Mouse (Mus musculus) layer of hippocampus, adult 8-10 months (tissue): ENCODE measurements at regions not wholly inside any gene's neighbourhood (a gene's known extent, or its start where the extent isn't known, plus 50 kb on each side); places are given as distances from the start of the nearest gene placed in this dataset.

Experiments used
- DNase-seq, 2 experiments: peaks; one replicate each; pipeline ENCODE4 v3.0.0; 2022; ENCODE audit warnings: low spot score in 2 of 2

DNA sequence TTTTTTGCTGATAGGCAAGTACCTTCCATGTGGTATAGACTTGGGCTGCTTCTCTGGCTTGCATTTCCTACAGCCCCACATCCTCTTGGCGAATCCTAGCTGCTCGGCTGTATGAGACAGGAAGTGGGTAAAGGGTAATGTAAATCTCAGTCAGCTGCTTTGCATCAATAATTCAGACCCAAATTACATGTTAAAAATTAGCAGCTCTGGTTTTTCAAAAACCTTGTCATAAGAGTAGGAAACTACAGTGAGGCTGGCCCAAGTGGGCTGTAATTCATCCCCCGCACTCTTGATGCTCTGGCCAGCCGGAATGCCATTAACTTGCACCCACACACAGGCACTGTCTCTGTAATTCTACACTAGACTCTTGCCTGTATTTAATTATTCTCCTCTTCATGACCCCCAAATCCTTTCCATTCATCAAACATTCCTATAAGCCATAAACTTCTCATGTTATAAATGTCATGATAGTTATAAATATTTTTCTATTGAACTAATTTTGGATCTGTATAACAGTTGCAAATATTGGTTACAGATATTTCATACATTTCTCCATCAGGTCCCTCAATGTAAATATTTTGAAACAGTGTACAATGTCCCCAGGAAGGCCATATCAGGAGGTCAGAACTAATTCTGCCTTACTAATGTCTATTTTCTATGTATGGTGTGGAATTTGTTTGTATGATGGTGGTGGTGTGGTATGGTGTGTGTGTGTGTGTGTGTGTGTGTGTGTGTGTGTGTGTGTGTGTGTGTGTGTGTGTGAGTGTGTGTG is 261.0 kb upstream of the Cxadr start:
- no peak for DNase-seq

DNA sequence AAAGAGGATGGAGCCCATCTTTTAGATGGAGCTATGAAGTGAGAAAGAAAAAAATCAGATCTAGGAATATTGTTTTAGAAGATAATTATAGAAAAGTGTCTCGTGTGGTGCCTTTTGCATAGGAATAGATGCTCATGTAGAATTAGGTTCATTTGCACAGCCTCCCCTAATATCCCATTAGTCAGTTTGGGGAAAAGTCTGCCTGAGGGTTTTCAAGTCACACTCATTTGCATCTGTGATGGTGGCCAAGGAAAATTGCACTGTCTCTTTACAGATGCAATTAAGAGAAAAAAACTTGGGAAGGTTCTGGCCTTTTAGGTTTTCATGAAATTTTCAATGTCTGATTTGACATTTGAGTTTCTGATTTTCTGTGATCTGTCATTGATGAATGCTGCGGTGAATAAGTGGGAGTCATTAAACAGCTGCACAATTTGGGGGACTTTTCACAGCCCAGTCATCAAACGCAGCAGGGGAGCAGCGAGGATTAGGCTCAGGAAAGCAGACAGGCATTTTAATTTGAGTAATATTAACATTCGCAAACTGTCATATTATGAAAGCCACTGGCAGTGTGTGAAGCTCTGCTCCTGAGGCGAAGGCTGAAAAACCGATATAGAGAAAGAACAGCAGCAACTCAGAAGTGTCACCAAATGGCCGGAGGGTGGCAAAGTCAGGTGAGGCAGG is 281.5 kb upstream of the Cxadr start:
- DNase-seq = no peak

DNA sequence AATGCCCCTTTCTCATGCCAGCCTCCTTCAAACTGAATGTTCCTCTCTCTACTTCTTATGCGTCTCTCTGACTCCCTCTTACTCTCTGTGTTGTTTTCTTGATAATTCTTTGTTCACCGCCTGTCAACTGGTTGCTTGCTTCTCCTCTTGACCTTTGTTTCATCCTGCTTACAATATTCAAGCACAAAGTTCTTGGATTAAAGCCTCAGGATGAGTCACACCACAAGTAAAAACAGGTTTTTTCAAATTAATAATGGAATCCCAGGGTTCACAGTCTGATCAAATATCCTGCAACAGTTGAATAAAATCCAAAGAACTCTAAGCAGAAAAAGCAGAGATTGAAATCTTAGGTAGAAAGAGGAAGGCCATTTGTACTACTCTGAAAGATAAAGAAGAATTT is 285.9 kb upstream of the Cxadr start:
- no peak for DNase-seq

DNA sequence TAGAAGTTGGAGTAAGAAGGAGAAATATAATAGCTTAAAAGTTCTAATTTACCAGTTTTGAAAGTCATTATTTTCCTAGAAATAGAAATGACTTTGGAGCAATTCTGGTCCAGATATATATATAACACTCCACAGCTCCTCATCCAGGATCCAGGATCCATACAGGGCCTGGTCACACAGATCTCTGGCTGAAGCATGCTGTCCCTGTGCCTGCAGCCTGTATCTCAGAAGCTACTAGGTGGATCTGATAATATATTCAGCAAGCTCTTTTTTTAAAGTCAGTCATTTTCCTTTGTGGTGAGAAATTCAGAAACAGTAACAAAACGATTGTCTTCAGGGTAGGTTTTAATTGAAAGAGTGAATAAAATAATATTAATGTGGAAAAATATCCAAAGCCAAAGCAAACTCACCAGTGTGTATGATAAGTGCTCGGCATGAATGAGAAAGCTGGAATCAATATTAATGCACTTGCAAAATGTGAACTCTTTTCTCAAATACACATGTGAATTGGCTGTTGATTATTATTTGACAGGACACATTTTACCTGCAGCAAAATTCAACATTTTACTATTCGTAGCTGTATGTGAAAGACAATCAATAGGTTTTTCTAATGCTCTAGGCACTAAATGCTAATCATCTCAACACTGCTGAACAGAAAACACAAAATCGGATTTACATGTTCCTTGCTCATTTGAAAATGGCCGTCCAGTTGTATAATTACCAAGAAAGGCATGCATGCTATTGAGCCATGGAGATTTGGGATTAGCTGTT is 288.1 kb upstream of the Cxadr start:
- no peak for DNase-seq

DNA sequence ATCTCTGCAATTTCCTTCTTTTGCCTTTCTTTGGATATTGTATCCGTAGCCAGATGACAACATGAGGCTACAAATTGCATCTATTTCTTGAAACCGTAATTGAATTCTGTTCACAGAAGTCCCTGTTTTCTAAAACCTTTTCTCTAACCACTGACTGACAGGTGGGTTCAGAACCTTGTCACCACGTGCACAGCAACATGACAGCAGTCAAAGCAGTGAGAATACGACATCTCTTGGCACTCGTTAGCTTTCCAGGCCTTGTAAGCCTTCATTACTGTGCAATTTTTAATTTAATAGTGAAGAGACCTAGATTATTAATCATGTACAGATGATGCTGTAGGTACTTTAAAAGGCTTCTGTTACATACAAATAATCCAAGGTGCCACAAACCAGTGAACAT is 297.3 kb upstream of the Cxadr start:
- no peak for DNase-seq

DNA sequence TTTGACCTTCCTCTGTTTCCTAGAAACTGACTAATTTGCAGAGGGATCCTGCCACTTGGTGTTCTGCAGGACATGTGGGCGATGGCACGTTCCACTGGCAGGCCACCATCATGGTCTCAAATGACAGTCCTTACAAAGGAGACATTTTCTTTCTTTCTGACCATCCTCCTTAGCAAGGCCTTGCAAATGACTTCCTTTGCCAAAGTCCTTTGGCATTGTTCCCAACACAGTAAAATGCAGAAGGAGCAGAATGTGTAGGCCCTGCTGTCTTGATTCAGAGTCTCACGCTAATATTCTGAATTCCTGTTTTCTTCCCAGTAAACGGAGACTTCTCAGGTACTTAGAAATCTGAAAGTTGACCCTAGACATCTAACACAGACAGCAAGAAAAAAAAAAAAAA is 308.3 kb upstream of the Cxadr start:
- no peak for DNase-seq

DNA sequence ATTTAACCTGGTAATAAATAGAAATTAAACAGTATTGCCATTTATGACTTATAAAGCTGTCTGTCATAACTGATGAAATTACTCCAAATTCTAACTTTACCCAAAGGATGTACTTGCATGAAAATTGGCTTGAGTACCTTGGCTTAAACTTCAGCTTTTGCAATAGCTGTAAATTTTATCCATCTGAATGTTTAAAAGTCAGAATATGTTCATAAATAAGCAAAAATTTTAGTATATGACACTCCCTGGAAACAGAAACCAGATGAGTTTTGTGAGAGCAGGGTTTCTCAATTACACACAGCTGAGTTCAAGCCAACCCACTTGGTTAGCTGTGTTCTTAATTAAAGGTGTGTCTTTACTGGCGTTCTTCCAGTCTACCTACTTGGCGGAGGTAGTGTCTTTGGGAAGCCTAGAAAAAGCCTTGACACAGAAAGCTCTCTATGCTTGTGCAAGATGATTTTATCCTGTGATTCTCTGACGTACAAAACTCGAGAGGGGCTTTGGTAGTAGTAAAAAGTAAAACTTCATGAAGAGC is 311.4 kb upstream of the Cxadr start:
- no peak for DNase-seq

DNA sequence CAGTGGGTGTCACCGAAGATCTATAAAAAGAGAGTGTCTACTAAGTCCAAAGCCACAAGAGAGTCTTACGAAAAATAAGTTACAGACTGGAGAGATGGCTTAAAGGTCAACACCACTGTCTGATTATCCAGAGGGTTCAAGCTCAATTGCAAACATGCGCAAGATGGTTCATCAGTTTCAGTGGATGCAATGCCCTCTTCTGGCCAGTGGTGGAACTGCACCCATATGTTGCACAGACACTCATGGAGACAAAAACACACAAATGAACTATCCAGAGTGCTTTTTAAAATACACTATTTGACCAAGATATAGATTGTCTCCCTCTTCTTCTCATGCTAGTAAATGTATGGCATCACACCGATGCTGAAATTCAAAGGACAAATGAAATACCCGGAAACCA is 312.1 kb upstream of the Cxadr start:
- DNase-seq = no peak

DNA sequence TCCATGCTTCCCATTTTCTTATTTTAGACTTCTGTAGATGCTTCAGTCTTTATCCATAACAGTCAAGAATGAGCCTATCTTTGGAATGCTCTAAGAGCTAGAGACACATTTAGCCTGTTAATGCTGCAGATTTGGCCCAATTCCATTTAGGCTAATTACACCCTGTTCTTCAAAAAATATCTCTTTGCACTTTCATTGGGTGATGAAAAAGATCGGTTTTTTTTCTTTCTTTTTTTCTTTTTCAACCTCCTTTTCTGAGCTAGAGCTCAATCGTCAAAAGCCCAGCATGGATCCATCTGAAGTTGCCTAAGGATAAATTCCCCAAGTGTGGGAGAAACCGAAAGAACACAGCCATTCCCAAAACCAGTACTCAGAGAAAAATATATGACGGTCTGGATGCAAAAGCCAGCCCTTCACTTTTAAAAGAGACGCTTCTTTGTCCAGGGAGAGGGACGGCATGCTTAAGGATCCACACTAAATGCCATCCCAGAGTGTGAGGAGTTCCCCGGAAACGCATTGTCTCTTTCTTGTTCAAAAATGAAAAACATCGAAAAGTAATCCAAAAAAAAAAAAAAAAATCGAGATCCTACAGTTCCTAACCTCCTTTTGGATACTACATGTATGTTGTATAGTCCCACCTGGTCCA is 314.3 kb upstream of the Cxadr start:
- DNase-seq = no peak

DNA sequence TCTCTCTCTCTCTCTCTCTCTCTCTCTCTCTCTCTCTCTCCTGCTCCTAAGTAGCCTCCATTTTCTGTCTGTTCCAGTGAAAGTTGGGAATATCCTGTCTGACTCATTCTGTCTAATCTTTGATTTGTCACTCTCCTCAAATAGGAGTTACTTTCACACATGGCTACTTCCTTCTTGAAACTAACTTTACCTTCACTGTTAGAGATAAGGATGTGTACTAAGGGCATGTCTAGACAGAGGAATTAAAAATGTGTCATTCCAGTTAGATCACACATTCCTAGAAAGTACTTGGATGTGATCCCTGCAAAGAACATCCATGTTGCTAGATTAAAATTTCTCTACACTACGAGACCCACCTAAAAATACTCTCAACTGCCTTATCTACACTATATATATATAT is 346.9 kb upstream of the Gm11146 start:
- no peak for DNase-seq

DNA sequence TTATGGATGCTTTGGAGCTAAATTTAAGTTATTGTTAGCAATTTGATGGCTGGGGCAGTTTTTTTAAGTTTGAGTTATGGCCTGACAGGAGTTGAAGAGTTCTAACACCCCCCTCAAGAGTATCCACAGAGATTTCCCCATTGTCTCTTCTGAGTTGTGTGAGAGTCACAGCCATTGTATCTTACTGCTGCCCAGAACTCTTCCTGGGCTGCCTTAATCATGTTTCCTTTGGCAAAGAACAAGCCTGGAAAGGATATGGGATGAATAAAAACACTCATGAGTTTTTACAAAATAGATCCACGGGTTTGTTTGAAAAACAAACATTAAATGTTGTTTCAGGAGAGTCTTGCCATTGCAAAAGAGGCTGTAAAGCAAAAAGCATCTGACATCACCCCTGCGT is 343.5 kb upstream of the Gm11146 start:
- no peak for DNase-seq

DNA sequence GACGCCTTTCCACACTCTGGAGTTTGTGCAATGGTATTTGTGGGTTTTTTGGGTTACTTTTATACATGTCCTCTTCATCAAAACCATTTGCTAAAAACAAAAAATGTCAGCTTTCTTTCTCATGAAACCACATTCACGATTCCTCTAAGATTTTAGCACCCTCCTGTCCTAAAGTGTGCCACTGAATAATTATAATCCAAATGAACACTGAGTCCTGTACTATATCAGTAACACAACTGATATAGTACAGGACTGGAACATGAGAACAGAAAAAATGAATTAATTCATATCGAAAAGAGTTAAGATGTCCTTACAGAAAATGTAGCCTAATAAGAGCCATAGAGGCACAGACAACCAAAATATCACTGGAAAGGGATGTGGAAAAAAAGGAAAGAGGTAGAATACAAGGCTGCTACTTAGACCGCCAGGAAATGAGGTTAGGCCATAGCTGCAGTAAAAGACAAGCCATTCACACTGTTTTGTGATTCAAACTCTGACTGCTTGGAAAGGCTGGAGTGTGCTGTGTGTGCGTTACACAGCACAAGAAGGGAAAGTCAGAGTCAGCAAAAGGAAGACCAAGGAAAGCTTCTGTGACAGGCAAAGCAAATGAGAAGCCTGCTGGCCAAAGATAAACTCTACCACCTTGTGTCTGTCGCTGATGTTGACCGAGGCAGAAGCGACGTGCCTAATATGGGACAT is 329.3 kb upstream of the Gm11146 start:
- no peak for DNase-seq

DNA sequence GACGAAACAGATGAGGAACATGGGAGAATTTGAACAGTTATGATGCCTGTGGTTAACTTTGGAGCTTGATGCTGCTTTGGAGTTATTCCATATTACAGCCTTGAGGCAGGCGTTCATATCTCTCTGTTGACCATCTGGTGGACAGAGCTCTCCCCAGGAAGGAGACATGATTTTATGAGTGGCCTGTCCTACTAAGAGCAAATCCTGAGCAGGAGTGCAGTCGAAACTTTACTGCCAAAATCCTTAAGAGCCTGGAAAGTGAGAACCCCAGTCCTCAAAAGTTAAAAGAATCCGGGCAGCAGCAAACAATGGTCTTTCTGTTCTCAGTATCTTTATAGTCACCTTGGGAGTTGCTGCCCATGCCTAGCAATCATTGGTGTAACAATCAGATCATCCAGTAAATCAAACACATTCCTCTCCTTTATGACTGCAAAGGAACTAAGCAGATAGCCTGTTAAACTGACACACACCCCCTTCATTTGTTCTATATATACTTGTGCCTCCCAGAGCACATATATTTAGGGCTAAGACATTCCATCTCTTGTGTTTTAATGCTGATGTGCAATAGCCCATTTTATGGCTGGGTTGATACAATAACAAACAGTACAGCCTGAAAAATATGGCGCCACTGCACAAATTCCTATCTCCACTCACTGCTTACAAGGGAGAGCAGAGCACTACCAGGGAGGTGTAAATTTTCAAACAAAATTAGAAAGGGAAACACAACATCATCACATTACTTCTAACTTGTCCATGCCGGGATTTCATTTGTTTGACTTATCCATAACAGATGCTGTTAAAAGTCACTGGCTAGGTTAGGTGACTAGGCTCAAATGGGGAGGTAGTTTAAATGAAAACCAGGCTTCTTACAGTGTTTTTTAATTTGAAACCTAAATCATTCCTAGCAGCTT is 312.5 kb upstream of the Gm11146 start:
- no peak for DNase-seq

DNA sequence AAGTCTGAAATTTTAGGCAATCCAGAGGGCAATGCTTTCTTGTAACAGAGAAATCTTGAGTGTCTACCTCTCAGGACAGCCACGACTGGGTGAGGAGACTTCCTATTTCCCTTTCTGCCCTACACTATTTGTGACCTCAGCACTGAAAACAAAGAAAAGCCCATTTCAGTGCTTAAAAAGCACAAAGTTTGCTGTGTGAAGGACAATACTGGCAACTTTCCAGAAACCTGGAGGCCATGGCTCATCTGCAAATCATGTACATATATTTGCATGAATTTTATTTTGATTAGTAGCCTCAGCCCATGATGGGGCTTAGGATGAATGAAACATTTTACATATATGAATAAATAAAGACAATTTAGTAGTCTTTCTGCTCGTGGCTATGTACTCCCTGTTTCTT is 292.4 kb upstream of the Gm11146 start:
- no peak for DNase-seq

DNA sequence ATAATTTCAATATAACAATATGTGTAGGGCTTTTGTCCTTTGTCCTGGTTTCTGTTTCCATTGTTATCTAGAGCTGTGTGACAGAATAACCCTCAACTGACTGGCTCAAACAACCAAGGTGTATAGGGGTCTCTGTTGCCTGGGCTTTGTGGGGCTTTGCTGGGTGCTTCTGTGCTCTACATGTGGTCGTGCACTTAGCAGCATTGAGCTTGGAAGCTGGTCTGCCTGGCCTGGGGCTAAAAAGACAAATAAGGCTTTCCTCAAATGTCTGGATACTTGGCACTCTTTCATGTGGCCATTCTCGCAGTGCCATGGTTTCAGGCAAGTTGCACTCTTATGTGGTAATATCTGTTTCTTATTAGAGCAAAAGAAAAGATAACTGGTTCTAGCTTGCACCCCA is 291.8 kb upstream of the Gm11146 start:
- DNase-seq = no peak

DNA sequence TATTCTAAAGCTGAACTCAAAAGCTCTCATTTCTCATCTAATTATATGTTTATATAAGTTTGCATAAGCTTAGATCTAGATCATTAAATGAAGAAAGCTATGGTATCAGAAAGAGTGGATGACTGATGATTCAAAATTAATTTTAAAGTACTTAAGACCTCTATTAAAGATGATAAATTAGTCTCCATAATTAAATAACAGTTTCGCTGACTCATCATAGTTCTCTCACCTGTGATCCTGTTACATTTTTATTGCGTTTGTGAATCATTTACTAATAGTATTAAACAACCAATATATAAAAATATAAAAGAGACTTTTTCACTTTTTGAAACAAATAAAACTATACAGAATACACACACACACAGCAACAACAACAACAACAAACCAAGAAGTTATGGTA is 290.8 kb upstream of the Gm11146 start:
- DNase-seq = no peak

DNA sequence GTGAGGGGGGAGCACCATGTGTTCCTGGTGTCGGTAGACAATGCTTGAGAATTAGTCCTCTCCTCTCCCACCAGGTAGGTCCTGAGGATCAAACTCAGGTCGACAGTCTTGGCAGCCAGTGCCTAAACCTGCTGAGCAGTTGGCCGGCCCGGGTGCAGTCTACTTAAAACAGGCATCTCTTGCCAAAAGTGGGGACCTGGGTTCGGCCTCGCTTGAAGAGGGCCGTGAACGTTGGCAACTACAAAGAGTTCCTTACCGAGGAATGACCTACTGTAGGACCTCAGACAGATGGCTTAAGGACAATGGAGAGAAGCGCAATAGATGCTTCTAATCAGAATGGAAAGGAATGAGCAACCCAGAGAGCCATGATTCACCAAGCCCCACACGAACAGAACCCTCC is 287.5 kb upstream of the Gm11146 start:
- no peak for DNase-seq

DNA sequence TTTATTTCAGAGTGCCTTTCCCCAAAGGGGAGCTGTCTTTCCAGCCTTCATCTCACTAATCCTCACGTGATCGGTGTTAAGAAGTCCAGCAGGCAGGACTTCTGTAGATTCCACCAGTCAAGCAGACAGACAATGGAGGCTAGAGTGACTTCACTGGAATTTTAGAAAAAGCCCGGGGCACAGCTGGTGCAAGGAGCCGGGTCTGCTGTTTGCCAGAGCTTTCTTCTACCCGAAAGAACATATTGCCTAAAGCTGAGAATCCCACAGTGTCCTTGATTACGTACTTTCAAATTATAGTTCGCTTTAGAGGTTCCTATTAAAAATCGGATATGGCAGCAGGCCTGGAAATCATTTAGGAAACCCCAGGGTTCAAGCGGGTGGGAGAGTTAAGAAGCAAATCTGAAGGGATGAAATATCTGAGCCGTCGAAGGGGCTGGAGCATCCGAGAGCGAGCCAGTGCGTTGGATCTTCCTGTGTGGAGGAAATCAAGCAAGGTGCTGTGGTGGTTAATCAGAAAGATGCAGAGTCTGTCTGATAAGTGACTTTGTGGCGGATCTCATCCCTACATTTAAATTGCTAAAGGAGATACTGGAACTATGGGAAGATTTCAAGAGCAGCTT is 283.3 kb upstream of the Gm11146 start:
- no peak for DNase-seq

DNA sequence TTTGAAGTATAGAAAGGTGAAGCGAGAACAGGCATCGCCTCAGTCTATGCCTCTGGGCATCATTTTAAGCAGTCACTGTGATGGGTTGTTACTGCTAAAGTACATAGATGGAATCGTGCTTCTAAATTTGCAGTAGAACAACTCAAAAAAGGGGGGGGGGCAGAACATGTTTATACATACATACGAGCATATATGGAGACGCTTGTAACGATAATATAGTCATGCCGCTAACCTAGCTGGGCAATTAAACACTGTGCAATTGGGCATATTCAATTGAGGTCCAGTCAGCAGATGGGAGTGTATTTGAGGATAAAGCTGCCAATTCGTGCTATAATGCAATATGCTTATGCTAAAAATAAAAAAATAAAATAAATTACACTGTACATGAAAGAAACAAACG is 282.6 kb upstream of the Gm11146 start:
- no peak for DNase-seq

DNA sequence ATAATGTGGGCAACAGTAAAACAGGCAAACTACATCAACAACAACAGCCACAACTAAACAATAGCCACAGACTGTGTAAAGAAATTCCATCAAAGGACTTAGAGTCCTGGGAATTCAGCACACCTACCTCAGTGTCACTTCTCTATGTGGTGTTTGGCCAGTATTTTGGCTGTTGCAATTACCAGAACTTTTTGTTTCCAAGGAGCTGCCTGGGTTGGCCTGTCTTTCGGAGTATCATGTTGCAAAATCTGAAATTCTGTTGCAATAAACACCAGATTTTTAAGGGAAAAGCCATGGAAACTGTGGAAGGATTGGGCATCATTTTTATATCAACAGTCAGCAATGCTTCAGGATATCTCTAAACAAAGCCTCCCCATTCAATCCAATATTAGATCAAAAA is 275.1 kb upstream of the Gm11146 start:
- no peak for DNase-seq
